Mouse (Mus musculus): ENCODE measurements around the gene 2210407C18Rik.

DNA sequence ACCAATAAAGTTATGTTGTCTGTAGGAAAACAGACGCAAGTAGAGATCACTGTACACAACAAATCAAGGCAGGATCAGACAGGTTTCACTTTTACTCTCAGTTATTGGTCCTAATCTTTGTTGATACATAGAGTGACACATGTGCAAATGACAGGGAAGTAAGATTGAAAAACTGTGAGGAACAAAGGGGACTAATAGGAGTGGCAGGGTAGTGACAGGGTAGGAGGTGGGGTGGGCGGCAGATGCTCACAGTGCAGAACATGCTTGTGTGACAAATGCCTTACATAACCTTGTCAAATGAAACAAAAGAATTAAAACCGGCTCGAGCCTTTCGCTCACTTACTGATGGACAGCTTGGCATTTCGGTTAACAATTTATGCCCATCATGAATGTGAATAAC is 2.9 kb upstream of the 2210407C18Rik start:
- TF ChIP-seq GATA1 (IDR thresholded peaks at IDR 0.05; ENCODE audit: borderline replicate concordance, low read length), result no peak
- TF ChIP-seq FLI1 (IDR thresholded peaks at IDR 0.05; ENCODE audit: low read length), result no peak
